Mouse (Mus musculus): ENCODE data around the gene Cdhr1. TPM values are rescaled to one million over a fixed set of nuclear protein-coding genes. Genes with fewer than 3 reads are reported as not detected.

The Cdhr1 gene
- total RNA-seq, 1 experiment: 0.94 TPM

DNA sequence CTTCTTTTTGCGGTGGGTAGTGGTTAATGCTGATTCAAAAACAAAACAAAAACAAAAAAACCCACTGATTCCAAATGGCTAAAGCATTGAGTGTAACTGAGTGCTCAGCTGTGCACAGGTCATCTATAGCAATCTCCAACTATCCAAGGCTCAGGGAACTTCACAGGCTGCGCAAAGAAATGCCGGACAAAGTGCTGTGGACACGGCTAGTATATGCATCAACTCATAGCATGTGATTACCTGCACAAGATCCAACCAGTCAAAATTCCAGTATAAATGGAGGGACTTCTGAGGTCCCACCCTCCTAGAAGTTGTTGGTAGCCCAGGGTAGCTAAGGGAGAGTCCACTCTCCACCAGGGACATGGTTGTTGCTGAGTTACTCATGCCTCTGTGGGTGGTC lies 21.1 kb upstream of the Cdhr1 start:
- TF ChIP-seq ZNF384 (IDR thresholded peaks at IDR 0.05; ENCODE audit: low read depth, low read length) (no peak), ZC3H11A (IDR thresholded peaks at IDR 0.05; ENCODE audit: borderline replicate concordance, low read depth, low read length) (no peak), MAFK (IDR thresholded peaks at IDR 0.05; ENCODE audit: insufficient read depth, low read depth, low read length) (no peak), HCFC1 (IDR thresholded peaks at IDR 0.05; ENCODE audit: borderline replicate concordance, insufficient read depth, low read length) (no peak), CHD2 (IDR thresholded peaks at IDR 0.05; ENCODE audit: low read depth, low read length) (no peak)
- H3K36me3 ChIP-seq (ENCODE audit: control insufficient read depth, insufficient read depth, low read length, poor library complexity, severe bottlenecking): peaks cover 4% of the 10 kb centered on the region; the same call in 1 of the 2 replicates
- H3K9me3 ChIP-seq (ENCODE audit: control insufficient read depth, insufficient read depth, low read depth, low read length): no peaks in the 10 kb centered on the region
- no peaks in the 10 kb centered on the region for H3K4me1 ChIP-seq (ENCODE audit: control insufficient read depth in 2 of 2, insufficient read depth in 2 of 2, low read length in 2 of 2, poor library complexity in 1 of 2)
- in situ Hi-C loops (cut with MboI; ENCODE audit: low sequenced_read_pairs in 2 of 2, unreplicated experiment in 2 of 2): no loop called here
- no peak overlapping the region for H3K4me3 ChIP-seq (ENCODE audit: insufficient read depth in 1 of 2, low read depth in 1 of 2, low read length in 2 of 2, poor library complexity in 1 of 2, severe bottlenecking in 1 of 2)
- H3K27ac ChIP-seq (ENCODE audit: insufficient read depth, low read depth, low read length, poor library complexity, severe bottlenecking): no peak overlapping the region
- H3K9ac ChIP-seq (ENCODE audit: insufficient read depth, low read depth, low read length, poor library complexity, severe bottlenecking): no peak overlapping the region
- DNase-seq (ENCODE audit: low read depth, low spot score): no peak

DNA sequence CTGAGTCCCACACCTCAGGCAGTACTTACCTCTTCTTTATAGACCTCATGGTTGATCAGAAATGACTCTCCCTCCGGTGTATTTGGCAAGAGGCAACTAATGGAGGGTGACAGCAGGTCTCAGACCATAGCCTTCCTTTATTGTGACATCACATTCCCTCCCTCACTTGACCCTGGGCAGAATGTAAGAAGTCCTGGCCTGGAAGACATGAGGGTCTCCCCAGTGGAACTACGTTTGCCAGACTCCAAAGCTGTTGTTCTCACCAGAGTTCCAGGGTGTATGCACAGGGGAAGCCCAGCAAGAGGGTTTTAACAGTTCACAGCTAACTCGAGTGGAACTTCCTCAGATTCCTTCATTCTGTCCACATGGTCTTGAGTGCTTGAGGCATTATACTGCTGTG lies 15.8 kb upstream of the Cdhr1 start, which contains the start of gene 2610528A11Rik:
TSS of gene 2610528A11Rik (minus strand) at position 101 of the 400 bp plus-strand sequence.
- Histone ChIP-seq H3K4me1 (ENCODE audit: control insufficient read depth in 2 of 2, insufficient read depth in 2 of 2, low read length in 2 of 2, poor library complexity in 1 of 2) (no peaks in the 10 kb centered on the region), H3K9me3 (ENCODE audit: control insufficient read depth, insufficient read depth, low read depth, low read length) (no peaks in the 10 kb centered on the region), H3K27ac (ENCODE audit: insufficient read depth, low read depth, low read length, poor library complexity, severe bottlenecking) (no peak within 1 kb of the TSS), H3K4me3 (ENCODE audit: insufficient read depth in 1 of 2, low read depth in 1 of 2, low read length in 2 of 2, poor library complexity in 1 of 2, severe bottlenecking in 1 of 2) (no peak within 1 kb of the TSS), H3K9ac (ENCODE audit: insufficient read depth, low read depth, low read length, poor library complexity, severe bottlenecking) (no peak within 1 kb of the TSS), H3K36me3 (ENCODE audit: control insufficient read depth, insufficient read depth, low read length, poor library complexity, severe bottlenecking) (no peaks in the 10 kb centered on the region)
- no peak for DNase-seq (ENCODE audit: low read depth, low spot score)
- in situ Hi-C loops (cut with MboI; ENCODE audit: low sequenced_read_pairs in 2 of 2, unreplicated experiment in 2 of 2): no loop called here
- TF ChIP-seq MAFK (IDR thresholded peaks at IDR 0.05; ENCODE audit: insufficient read depth, low read depth, low read length) (no peak), ZC3H11A (IDR thresholded peaks at IDR 0.05; ENCODE audit: borderline replicate concordance, low read depth, low read length) (no peak), ZNF384 (IDR thresholded peaks at IDR 0.05; ENCODE audit: low read depth, low read length) (no peak), CHD2 (IDR thresholded peaks at IDR 0.05; ENCODE audit: low read depth, low read length) (no peak), HCFC1 (IDR thresholded peaks at IDR 0.05; ENCODE audit: borderline replicate concordance, insufficient read depth, low read length) (no peak)

DNA sequence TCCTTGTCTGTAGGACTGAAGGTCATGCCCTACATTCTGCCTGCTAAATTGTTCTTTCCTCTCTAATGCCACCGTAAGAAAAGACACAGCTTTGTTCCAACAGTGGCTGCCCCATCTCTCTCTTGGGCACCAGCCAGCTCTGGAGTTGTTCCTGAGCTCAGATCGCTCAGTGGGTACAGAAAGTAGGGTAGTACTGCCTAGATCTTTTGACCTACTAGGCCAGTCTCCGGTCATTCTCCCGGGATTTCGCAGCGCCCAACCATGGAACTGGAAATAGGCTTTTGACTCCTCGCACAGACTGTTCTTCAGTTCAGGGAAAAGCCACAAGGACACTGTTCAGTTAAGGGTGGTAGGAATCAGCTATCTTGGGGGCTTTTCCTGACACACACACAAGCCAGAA lies 14.8 kb upstream of the Cdhr1 start:
- Histone ChIP-seq H3K4me3 (ENCODE audit: insufficient read depth in 1 of 2, low read depth in 1 of 2, low read length in 2 of 2, poor library complexity in 1 of 2, severe bottlenecking in 1 of 2) (no peak overlapping the region), H3K4me1 (ENCODE audit: control insufficient read depth in 2 of 2, insufficient read depth in 2 of 2, low read length in 2 of 2, poor library complexity in 1 of 2) (no peaks in the 10 kb centered on the region), H3K9me3 (ENCODE audit: control insufficient read depth, insufficient read depth, low read depth, low read length) (no peaks in the 10 kb centered on the region), H3K9ac (ENCODE audit: insufficient read depth, low read depth, low read length, poor library complexity, severe bottlenecking) (no peak overlapping the region), H3K36me3 (ENCODE audit: control insufficient read depth, insufficient read depth, low read length, poor library complexity, severe bottlenecking) (no peaks in the 10 kb centered on the region), H3K27ac (ENCODE audit: insufficient read depth, low read depth, low read length, poor library complexity, severe bottlenecking) (no peak overlapping the region)
- in situ Hi-C loops (cut with MboI; ENCODE audit: low sequenced_read_pairs in 2 of 2, unreplicated experiment in 2 of 2): no loop called here
- no peak for DNase-seq (ENCODE audit: low read depth, low spot score)
- no peak for TF ChIP-seq HCFC1 (IDR thresholded peaks at IDR 0.05; ENCODE audit: borderline replicate concordance, insufficient read depth, low read length)
- TF ChIP-seq CHD2 (IDR thresholded peaks at IDR 0.05; ENCODE audit: low read depth, low read length): no peak
- no peak for TF ChIP-seq ZC3H11A (IDR thresholded peaks at IDR 0.05; ENCODE audit: borderline replicate concordance, low read depth, low read length)
- TF ChIP-seq MAFK (IDR thresholded peaks at IDR 0.05; ENCODE audit: insufficient read depth, low read depth, low read length): no peak
- TF ChIP-seq ZNF384 (IDR thresholded peaks at IDR 0.05; ENCODE audit: low read depth, low read length): no peak

DNA sequence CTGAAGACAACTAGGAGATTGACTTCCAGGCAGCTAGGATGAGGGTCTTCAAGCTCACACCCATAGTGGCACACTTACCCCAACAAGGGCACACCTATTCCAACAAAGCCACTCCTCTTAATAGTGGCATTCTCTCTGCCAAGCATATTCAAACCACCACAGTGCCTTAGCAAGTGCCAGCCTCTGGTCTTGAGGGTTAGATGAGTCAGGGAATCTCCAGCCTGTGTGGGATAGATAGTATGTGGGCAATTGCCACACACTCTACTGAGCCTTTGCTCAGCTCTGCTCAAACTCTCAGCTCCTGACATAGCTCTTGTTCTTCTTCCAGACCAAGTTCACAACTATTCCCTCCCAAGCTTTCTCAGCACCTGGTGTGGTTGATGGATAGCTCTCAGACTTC lies 13.2 kb upstream of the Cdhr1 start:
- in situ Hi-C loops (cut with MboI; ENCODE audit: low sequenced_read_pairs in 2 of 2, unreplicated experiment in 2 of 2): no loop called here
- TF ChIP-seq ZNF384 (IDR thresholded peaks at IDR 0.05; ENCODE audit: low read depth, low read length) (no peak), ZC3H11A (IDR thresholded peaks at IDR 0.05; ENCODE audit: borderline replicate concordance, low read depth, low read length) (no peak), HCFC1 (IDR thresholded peaks at IDR 0.05; ENCODE audit: borderline replicate concordance, insufficient read depth, low read length) (no peak), MAFK (IDR thresholded peaks at IDR 0.05; ENCODE audit: insufficient read depth, low read depth, low read length) (no peak), CHD2 (IDR thresholded peaks at IDR 0.05; ENCODE audit: low read depth, low read length) (no peak)
- no peak overlapping the region for H3K9ac ChIP-seq (ENCODE audit: insufficient read depth, low read depth, low read length, poor library complexity, severe bottlenecking)
- no peak overlapping the region for H3K4me3 ChIP-seq (ENCODE audit: insufficient read depth in 1 of 2, low read depth in 1 of 2, low read length in 2 of 2, poor library complexity in 1 of 2, severe bottlenecking in 1 of 2)
- DNase-seq (ENCODE audit: low read depth, low spot score): no peak
- no peaks in the 10 kb centered on the region for H3K4me1 ChIP-seq (ENCODE audit: control insufficient read depth in 2 of 2, insufficient read depth in 2 of 2, low read length in 2 of 2, poor library complexity in 1 of 2)
- no peaks in the 10 kb centered on the region for H3K9me3 ChIP-seq (ENCODE audit: control insufficient read depth, insufficient read depth, low read depth, low read length)
- no peaks in the 10 kb centered on the region for H3K36me3 ChIP-seq (ENCODE audit: control insufficient read depth, insufficient read depth, low read length, poor library complexity, severe bottlenecking)
- H3K27ac ChIP-seq (ENCODE audit: insufficient read depth, low read depth, low read length, poor library complexity, severe bottlenecking): no peak overlapping the region

DNA sequence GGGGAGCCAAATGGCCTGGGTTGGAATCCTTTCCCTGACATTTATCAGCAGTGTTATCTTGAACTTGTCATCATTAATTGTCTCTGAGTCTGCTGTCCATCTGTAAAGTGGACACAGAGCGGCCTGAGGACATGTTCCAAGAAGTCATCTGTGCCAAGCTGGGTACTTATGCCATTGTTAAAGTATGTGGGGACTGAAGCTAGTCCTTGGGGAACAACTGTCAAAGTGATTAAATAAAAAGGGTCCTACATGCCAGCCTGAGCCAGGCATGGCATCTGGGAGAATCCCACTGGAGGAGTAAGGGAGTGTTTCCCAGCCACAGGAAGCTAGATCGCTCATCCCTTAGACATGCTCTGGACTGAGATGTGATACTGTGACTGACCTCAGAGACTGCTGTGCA lies 12.3 kb upstream of the Cdhr1 start:
- H3K36me3 ChIP-seq (ENCODE audit: control insufficient read depth, insufficient read depth, low read length, poor library complexity, severe bottlenecking): no peaks in the 10 kb centered on the region
- no peak for DNase-seq (ENCODE audit: low read depth, low spot score)
- TF ChIP-seq ZC3H11A (IDR thresholded peaks at IDR 0.05; ENCODE audit: borderline replicate concordance, low read depth, low read length) (no peak), HCFC1 (IDR thresholded peaks at IDR 0.05; ENCODE audit: borderline replicate concordance, insufficient read depth, low read length) (no peak), CHD2 (IDR thresholded peaks at IDR 0.05; ENCODE audit: low read depth, low read length) (no peak), ZNF384 (IDR thresholded peaks at IDR 0.05; ENCODE audit: low read depth, low read length) (no peak), MAFK (IDR thresholded peaks at IDR 0.05; ENCODE audit: insufficient read depth, low read depth, low read length) (no peak)
- no peak overlapping the region for H3K4me3 ChIP-seq (ENCODE audit: insufficient read depth in 1 of 2, low read depth in 1 of 2, low read length in 2 of 2, poor library complexity in 1 of 2, severe bottlenecking in 1 of 2)
- no peak overlapping the region for H3K9ac ChIP-seq (ENCODE audit: insufficient read depth, low read depth, low read length, poor library complexity, severe bottlenecking)
- in situ Hi-C loops (cut with MboI; ENCODE audit: low sequenced_read_pairs in 2 of 2, unreplicated experiment in 2 of 2): no loop called here
- H3K4me1 ChIP-seq (ENCODE audit: control insufficient read depth in 2 of 2, insufficient read depth in 2 of 2, low read length in 2 of 2, poor library complexity in 1 of 2): no peaks in the 10 kb centered on the region
- H3K27ac ChIP-seq (ENCODE audit: insufficient read depth, low read depth, low read length, poor library complexity, severe bottlenecking): no peak overlapping the region
- H3K9me3 ChIP-seq (ENCODE audit: control insufficient read depth, insufficient read depth, low read depth, low read length): no peaks in the 10 kb centered on the region
